Mouse (Mus musculus) frontal cortex, adult (tissue): ENCODE measurements around the gene Hhipl2.
"Not testable (repeated sequence)": the region's sequence is repeated elsewhere in the genome, so short reads cannot be mapped to it uniquely, and the experiment has no call there.

Experiments
- ATAC-seq: cut with Nextera tagmentation; 2 replicates; pipeline ENCODE4 v1.9.2; 2017; ENCODE audit warnings: mild to moderate bottlenecking, moderate library complexity, mixed read lengths; ENCODE audit not compliant: low TSS enrichment

Hhipl2 gene

GRCm38 (mm10) chr1:183417873-183418272 is at the start of gene Hhipl2:
Gene Hhipl2 (plus strand): TSS chr1:183418215.
- no peak for ATAC-seq

GRCm38 (mm10) chr1:183368601-183369400 is 49.2 kb upstream of the Hhipl2 start:
- peak; percentile 24; the same call in 1 of the 2 replicates for ATAC-seq

GRCm38 (mm10) chr1:183369427-183370014 is 48.5 kb upstream of the Hhipl2 start, which contains the start of gene Mia3:
Gene Mia3 (minus strand): TSS chr1:183369553.
- ATAC-seq, result peak; percentile 99

- ATAC-seq, result no peak
Observed at GRCm38 (mm10) chr1:183374728-183375127, 43.3 kb upstream of the Hhipl2 start.

GRCm38 (mm10) chr1:183377045-183377444 is 41.0 kb upstream of the Hhipl2 start:
- ATAC-seq, result no peak

GRCm38 (mm10) chr1:183378321-183378941 is 39.6 kb upstream of the Hhipl2 start:
- no peak for ATAC-seq

GRCm38 (mm10) chr1:183379376-183379775 is 38.6 kb upstream of the Hhipl2 start:
- not testable (repeated sequence) for ATAC-seq

GRCm38 (mm10) chr1:183381816-183382215 is 36.2 kb upstream of the Hhipl2 start:
- no peak for ATAC-seq

GRCm38 (mm10) chr1:183382621-183383020 is 35.4 kb upstream of the Hhipl2 start:
- ATAC-seq, result no peak

GRCm38 (mm10) chr1:183387421-183387820 is 30.6 kb upstream of the Hhipl2 start:
- ATAC-seq, result not testable (repeated sequence)

GRCm38 (mm10) chr1:183388426-183389406 is 29.3 kb upstream of the Hhipl2 start, which contains the start of gene Taf1a:
Gene Taf1a (plus strand): TSS chr1:183388981.
- peak; percentile 100 for ATAC-seq

GRCm38 (mm10) chr1:183403396-183403795 is 14.6 kb upstream of the Hhipl2 start:
- ATAC-seq, result no peak

- no peak for ATAC-seq
Observed at GRCm38 (mm10) chr1:183414081-183414727, 3.8 kb upstream of the Hhipl2 start.

- no peak for ATAC-seq
Observed at GRCm38 (mm10) chr1:183419741-183420140, 1.7 kb downstream of the Hhipl2 start.

GRCm38 (mm10) chr1:183420296-183420695 is 2.3 kb downstream of the Hhipl2 start:
- no peak for ATAC-seq

GRCm38 (mm10) chr1:183424100-183424499 is 6.1 kb downstream of the Hhipl2 start:
- ATAC-seq, result no peak

GRCm38 (mm10) chr1:183434918-183435317 is 16.9 kb downstream of the Hhipl2 start:
- ATAC-seq, result no peak

GRCm38 (mm10) chr1:183439036-183439435 is 21.0 kb downstream of the Hhipl2 start:
- peak; percentile 70 for ATAC-seq

- ATAC-seq, result peak; percentile 94
Observed at GRCm38 (mm10) chr1:183442015-183442774, 24.2 kb downstream of the Hhipl2 start.

- no peak for ATAC-seq
Observed at GRCm38 (mm10) chr1:183453066-183453465, 35.1 kb downstream of the Hhipl2 start.
